In genomic region chr9:20512714-20513113, GRCm38 (mm10) we compare ENCODE assay signal across 13 mouse cellular contexts.
"Had no signal": no experiment of that assay in that cellular context is flagged by ENCODE, and none has a peak within 500 bp of the region (broad histone marks: within the 10 kb centered on the region; RNA-seq: fewer than 3 reads in every experiment).

No protein-coding gene starts in this region.

- H3K9me3 ChIP-seq: megakaryocyte, embryonic 14.5 days; midbrain, embryonic 13.5 days; midbrain, embryonic 15.5 days; neural tube, embryonic 12.5 days had no signal

- DNase-seq: lung, adult 18-20 months; lung, embryonic 14.5 days; lung, postnatal 10 days; lung, postnatal 4 days; spleen, adult 18-20 months; thymus, adult 18-20 months; thymus, postnatal 14 days; thymus, postnatal 36 days had no signal

- H3K9ac ChIP-seq: lung, embryonic 14.5 days; midbrain, embryonic 13.5 days; midbrain, embryonic 15.5 days; neural tube, embryonic 12.5 days had no signal

- H3K27me3 ChIP-seq: megakaryocyte, embryonic 14.5 days; midbrain, embryonic 13.5 days; midbrain, embryonic 15.5 days; neural tube, embryonic 12.5 days had no signal

- H3K4me3 ChIP-seq: megakaryocyte, embryonic 14.5 days; midbrain, embryonic 13.5 days; midbrain, embryonic 15.5 days; neural tube, embryonic 12.5 days had no signal

- H3K4me2 ChIP-seq: lung, embryonic 14.5 days; midbrain, embryonic 11.5 days; midbrain, embryonic 13.5 days; midbrain, embryonic 15.5 days; neural tube, embryonic 12.5 days had no signal

- ATAC-seq: midbrain, embryonic 13.5 days; midbrain, embryonic 15.5 days had no signal

- H3K27ac ChIP-seq: midbrain, embryonic 13.5 days; midbrain, embryonic 15.5 days; neural tube, embryonic 12.5 days had no signal
